Mouse (Mus musculus) hematopoietic stem cell, adult 5-6 weeks (primary cell): ENCODE data around the gene Helz. TPM values are rescaled to one million over a fixed set of nuclear protein-coding genes. Genes with fewer than 3 reads are reported as not detected.
"Not testable (repeated sequence)": the region's sequence is repeated elsewhere in the genome, so short reads cannot be mapped to it uniquely, and the experiment has no call there.

Experiments
- ATAC-seq, 2 experiments: fragments of 125-278 bp in 1 of 2; replicated peaks in 1 of 2; 2 replicates each; pipeline ENCODE4 v1.8.0; 2016 to 2017; ENCODE audit warnings: inconsistent platforms in 2 of 2, mild to moderate bottlenecking in 2 of 2, moderate number of reproducible peaks in 2 of 2, low read depth in 1 of 2, moderate TSS enrichment in 1 of 2; ENCODE audit not compliant: low FRiP score in 2 of 2, poor library complexity in 2 of 2, severe bottlenecking in 2 of 2, insufficient read depth in 1 of 2, low TSS enrichment in 1 of 2
- total RNA-seq: library from RNA; stranded (forward); fragments of 172-1452, 232-1000 nt; gene quantifications from 2 replicates; pipeline ENCODE4 v1.2.3, GENCODE M21; 2017

Helz gene
- 21.6 and 35.1 TPM in 2 replicates for total RNA-seq

DNA sequence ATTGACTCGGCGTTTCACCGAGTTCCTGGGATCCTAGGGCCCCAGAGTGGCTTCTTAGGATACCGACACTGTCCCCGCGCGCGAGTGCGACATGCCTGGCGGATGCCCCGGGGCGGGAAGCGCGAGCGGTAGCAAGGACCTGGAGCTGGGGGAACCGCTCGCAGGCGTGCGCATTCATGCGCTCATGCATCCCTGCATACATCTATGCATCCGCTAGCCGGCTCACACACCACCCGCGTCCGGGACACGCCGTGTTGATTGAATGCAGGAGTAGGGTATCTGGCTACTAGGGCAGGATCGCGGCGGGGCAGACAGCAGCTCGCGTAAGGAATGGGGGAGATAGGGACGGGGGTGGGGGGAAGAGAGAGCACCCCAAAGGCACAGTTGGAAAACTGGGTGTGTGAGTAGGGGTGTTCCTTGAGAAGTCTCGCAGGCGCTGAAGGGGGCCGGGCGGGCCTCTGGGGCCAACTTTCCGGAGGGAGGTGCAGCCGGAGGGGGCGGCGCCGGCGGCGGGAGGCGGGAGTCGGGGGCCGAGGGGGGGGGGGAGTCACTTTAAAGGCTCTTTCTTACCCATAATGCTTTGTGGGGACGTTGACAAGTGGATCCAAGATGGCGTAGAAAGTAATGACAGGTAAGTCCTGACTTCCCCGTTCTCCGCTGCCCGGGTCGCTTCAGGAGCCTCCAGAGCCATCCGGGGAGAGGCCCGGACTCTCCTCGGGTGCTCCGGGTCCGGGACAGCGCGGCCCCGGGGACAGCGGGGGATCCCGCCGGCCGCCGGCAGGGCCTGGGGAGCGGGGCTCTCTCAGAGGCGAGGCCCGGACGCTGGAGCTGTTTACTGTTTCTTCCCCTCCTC, at the start of gene Helz:
Helz (plus strand) TSS at position 580 of the 853 bp plus-strand sequence.
- ATAC-seq = peak; percentile 64 to 68

- no peak for ATAC-seq
Measured at GRCm38 (mm10) chr11:107502801-107503200, 44.9 kb upstream of the Helz start.

DNA sequence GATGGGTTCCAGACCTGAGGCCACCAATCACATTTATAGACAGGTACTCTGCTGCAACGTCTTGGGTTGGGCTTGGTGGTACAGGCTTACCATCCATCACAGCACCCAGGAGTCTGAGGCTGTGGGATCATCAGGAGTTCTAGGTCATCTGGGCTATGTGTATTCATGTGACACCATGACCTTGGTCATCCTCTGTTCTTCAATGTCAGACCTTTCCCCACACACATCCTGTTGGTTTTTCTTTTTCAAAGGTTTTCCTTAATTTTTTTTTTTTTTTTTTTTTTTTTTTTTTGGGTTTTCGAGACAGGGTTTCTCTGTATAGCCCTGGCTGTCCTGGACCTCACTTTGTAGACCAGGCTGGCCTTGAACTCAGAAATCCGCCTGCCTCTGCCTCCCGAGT, 43.4 kb upstream of the Helz start:
- not testable (repeated sequence) for ATAC-seq

- ATAC-seq = peak; percentile 34 to 70; a peak in 1 of 4 replicates
Measured at GRCm38 (mm10) chr11:107506260-107506659, 41.5 kb upstream of the Helz start.

GRCm38 (mm10) chr11:107509631-107510338, 37.9 kb upstream of the Helz start:
- ATAC-seq = 0 out of 4 replicates have a peak, but pooled peaks of 1 of the 2 experiments have one; percentile 38

DNA sequence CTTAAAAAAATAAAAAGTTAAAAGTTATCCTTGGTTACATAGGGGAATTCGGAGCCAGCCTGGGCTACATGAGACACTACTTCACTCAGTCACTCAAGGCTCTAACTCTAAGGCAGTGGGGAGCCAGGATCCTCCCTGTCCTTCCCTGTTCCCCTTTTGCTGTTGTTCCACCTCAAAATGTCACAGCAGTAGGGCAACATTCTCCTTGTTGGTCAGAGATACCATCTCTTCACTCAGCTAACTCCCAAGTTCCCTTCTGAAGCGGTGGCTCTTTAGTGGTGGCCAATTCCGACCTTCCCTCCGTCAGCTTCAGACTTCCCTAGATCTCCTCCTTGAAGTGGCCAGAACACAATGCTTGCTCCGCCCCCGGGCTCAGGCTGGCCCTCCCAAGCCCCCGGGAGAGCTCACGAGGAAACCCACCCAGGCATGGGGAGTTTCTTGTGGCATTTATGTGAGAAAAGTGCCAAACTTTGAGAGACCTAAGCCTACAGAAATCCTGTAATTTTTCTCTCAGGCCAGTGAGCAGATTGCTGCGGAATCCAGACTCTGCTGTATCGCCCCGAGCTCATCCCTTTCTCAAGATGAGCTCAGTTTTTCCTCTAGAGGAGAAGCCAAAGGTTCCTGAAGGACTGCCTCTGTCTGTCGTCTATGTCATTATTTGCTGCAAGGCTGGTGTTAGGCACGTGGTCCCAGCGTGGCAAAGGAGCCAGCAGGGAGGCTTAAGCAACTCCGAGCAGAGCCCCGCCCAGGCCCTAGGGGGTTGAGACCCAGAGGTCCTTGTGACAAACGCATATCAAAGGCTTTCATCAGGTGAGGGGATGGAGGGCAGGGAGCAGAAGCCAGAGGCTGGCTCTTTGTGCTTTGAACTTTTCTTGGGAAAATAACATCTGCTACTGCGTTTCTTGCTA, 37.1 kb upstream of the Helz start:
- peak; percentile 44 to 56; a peak in 2 of 4 replicates for ATAC-seq

GRCm38 (mm10) chr11:107511954-107512353, 35.8 kb upstream of the Helz start:
- peak; percentile 70 to 80 for ATAC-seq

GRCm38 (mm10) chr11:107513047-107513446, 34.7 kb upstream of the Helz start:
- ATAC-seq = no peak

- ATAC-seq = no peak
Measured at GRCm38 (mm10) chr11:107516387-107516786, 31.3 kb upstream of the Helz start.

DNA sequence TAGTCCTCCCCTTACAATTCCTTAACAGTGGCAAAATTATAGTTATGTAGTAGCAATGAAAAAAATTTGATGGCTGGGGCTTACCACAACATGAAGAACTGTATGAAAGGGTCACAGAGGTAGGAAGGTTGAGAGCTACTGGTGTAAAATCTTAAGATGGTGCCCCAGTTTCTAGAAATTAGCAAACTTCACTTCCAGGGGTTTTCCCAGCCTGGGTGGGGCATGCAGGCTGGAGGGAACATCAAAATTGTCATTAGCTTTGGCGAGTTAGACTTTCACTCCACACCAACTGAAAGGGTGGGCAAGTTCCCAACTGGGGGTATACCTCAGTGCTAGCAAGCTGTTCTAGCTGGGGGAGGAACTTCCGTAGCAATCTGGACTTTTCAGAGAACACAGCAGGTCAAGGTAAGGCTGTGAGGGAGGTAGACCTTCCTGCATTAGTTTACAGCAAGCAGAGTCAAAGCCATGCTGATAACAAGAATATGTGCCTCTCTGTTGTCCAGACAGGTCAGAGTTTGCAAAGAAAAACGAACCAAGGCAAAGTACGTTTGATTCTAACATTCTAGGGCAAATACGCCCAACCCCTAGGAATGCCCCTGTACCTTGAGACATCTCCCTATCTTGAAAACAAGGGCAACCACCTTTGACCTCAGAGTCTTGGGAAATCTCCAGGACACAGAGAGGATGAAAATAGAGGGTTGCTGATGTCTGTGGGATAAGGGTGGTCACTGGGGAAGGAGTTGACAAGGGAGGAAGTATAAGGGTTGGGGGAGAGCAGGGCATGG, 28.9 kb upstream of the Helz start:
- ATAC-seq = 0 out of 4 replicates have a peak, but pooled peaks of 1 of the 2 experiments have one; percentile 17

- no peak for ATAC-seq
Measured at GRCm38 (mm10) chr11:107521153-107521552, 26.6 kb upstream of the Helz start.

GRCm38 (mm10) chr11:107524966-107525365, 22.8 kb upstream of the Helz start:
- ATAC-seq = no peak

GRCm38 (mm10) chr11:107527632-107528031, 20.1 kb upstream of the Helz start:
- no peak for ATAC-seq

GRCm38 (mm10) chr11:107529320-107529719, 18.4 kb upstream of the Helz start:
- ATAC-seq = peak; percentile 89 to 95

DNA sequence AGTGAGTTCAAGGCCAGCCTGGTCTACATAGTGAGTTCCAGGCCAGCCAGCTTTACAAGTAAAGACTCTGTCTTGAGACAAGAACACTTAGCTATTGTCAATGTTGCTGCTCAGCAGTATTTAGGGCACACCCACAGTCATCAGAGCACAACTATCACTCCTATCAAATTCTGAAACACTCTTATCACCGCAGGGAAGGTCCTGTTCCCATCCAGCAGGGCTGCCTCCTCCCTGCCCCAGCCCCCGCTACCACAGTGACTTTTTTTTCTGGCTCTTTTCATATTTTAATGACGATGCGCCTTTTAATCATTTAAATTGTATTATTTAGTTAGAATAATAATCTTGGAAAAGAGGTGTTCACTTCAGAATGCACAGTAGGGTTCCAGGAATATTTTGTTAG, 16.3 kb upstream of the Helz start:
- no peak for ATAC-seq

DNA sequence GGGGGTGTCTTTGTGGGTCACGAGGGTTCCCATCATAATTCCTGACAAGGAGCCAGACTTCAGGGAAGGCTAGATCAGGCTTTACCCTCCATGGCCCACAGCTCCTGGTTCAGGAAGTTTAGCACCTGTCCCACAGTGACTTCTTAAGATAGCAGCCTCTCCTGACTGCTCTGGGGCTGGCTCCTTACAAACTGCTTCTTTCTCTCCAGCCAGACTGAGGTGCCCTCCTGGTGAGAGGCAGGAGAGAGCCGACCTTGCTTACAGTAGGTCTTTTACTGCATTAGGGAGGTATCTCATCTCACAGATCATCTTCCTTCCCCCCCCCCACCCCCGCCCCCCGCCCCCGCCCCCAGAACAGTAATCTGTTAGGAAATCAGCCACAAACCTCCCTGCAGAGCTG, 15.5 kb upstream of the Helz start:
- no peak for ATAC-seq

DNA sequence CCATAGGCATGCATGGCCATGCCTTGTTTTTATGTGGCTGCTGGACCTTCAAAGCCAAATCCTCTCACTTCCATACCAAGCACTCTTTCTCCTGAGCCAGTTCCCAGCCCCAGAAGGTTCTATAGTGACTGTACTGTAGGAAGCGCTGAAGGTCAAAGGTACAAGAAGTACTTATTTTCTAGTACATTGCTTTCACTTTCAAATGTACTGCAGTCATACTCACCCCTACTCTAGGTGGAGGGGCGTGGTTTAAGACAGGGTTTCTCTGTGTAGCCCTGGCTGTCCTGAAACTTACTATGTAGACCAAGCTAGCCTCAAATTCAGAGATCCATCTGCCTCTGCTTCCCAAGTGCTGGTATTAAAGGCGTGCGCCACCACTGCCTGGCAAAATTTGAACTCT, 8.7 kb upstream of the Helz start:
- ATAC-seq = peak in 1 of 2 experiments; percentile 56; a peak in 2 of 4 replicates
